Mouse (Mus musculus) naive thymus-derived CD4-positive, alpha-beta T cell, adult 2 months (primary cell): ENCODE results near the gene Tspan18.

Experiments used
- DNase-seq: peaks from one replicate; pipeline ENCODE4 v3.0.0-alpha.2; 2011; ENCODE audit warnings: low read depth

Tspan18 gene

DNA sequence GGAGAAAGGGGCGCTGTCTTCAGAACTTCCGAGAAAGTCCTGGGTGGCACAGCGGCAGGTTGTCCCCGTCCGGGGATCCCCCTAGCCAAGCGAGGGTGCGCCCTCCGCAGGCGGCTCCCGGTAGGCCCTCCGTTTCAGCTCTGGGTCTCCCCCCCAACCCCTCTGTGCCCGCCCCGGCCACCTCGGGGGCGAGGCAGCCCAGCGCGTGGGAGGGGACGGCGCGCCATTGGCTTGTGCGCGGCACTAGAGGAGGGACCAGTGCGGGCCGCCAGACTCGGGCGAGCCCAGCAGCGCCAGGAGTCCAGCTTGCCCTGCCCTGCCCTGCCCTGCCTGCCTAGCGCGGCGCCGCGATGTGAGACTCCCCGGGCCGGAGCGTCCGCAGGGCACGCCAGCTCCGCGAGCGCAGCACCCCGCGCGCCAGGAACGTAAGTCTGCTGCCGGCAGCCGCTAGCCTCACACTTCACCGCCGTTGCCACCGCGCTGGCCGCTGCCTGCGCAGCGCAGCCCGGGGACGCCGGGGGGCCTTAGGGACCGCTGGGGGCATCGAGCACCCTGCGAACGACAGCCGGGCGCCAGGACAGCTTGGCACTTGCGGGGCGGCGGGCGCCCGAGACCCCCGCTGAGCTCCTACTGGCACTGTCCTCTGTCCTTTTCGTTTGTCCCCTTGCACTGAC, 146.8 kb downstream of the Tspan18 start, which contains the start of gene Trp53i11:
Trp53i11 (plus strand) TSS at position 226 of the 674 bp plus-strand sequence.
- DNase-seq = peak; percentile 91

DNA sequence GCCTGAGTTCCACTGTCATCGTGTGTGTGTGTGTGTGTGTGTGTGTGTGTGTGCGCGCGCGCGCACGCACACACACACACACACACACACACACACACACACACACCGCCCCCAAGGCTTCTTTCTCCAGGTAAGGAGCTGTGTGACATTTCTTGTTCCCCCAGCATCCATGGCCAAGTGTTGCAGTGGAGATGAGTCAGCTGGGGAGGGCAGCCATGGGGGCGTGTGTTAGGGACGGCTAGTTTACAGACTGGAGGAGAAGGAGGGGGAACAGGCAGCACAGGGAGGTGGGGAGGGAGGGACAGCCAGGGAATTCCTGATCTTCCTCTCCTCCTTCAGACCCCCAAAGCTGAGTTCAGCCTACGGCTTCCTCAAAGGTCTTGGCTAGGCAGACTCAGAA, 151.4 kb downstream of the Tspan18 start:
- no peak for DNase-seq

DNA sequence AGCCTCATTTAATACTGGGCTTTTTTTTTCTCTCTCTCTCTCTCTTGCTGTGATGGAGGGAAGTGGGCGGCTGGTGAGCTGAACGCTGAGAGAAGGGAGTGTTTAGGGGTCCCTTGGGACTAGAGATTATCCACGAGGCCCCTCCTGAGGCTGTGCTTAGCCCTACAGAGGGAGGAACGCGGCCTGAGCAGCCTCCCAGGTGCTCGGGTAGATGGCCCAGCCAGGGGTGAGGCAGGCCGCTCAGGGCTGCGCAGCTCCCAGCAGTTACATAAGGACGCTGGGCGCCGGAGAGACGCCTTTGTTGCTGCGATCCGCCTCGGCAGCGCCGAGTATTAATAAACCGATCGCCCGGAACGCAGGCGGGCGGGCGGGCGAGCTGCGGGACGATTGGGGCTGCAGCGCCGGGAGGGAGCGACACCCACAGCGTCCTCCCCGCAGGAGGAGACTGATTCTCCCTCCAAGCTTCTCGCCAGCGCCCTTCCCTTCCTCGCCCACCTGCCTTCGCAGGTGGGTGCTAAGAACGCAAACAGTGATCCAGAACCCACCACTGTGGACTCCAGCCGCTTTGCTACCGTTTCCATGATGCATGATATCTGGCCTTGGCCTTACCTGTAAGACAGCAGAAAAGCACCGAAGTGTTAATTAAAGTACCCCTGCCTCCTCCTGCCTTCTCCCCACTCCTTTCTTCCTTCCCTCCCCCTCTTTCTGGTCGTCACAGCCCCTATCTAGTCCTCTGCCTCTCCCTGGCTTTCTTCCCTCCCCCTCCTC, 154.0 kb downstream of the Tspan18 start:
- DNase-seq = no peak

DNA sequence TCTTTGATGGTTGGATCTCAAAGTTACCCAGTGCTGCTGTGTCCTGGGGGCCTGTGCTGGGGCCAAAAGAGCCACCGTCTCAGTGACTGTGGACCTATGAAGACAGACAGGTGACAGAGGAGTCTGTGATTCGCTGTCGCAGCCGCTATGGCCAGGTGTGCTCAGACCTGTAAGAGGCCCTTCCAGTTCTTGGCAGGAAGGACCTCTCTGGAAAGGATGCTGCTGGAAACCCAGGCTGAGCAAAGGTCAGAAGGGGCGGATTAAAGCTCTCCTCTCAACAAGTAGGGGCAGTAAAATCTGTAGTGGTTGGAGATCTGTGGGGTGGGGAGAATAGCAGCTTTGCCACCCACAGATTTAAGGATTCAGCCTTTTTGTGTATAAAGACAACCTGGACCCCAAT, 154.7 kb downstream of the Tspan18 start:
- no peak for DNase-seq

DNA sequence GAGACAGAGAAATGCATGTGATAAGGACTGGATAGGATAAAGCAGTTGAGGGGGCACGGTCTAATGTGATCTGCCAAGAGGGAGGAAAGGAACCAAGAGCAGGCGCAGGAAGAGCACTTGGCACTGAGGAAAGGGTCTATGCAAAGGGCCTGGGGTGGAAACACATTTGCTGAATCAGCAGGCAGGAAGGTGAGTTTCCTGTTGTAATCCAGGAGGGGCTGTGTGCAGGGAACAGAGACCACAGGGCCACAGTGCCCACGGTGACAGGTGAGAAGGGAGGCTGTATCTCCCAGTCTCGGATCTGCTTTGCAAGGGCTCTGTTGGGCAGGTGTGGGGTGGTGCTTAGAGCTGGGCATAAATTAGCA, 156.0 kb downstream of the Tspan18 start:
- DNase-seq = no peak

DNA sequence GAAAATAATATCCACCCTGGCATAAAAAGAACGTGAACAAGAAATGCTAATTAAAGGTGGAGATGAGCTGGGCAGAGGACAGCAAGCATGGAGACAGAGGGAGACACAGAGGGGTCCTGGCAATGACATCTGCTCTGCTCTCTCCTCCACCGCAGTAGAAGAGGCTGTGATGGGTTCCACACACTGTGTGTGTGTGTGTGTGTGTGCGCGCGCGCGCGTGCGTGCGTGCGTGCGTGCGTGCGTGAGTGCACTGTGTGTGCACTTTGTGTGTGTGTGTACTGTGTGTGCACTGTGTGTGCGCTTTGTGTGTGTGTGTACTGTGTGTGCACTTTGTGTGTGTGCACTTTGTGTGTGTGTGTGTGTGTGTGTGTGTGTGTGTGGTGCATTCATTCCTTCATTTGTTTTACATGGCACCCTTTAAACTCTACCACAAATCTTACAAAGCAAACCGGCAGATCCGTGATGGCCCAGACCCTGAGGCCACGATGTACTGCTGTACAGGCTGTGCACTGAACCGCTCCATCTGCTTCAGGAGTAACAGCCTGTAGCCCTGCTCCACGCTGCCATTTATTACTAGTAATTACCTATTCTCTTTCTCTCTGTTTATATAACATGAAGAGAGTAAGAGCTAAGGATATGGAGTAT, 156.5 kb downstream of the Tspan18 start:
- DNase-seq = no peak

DNA sequence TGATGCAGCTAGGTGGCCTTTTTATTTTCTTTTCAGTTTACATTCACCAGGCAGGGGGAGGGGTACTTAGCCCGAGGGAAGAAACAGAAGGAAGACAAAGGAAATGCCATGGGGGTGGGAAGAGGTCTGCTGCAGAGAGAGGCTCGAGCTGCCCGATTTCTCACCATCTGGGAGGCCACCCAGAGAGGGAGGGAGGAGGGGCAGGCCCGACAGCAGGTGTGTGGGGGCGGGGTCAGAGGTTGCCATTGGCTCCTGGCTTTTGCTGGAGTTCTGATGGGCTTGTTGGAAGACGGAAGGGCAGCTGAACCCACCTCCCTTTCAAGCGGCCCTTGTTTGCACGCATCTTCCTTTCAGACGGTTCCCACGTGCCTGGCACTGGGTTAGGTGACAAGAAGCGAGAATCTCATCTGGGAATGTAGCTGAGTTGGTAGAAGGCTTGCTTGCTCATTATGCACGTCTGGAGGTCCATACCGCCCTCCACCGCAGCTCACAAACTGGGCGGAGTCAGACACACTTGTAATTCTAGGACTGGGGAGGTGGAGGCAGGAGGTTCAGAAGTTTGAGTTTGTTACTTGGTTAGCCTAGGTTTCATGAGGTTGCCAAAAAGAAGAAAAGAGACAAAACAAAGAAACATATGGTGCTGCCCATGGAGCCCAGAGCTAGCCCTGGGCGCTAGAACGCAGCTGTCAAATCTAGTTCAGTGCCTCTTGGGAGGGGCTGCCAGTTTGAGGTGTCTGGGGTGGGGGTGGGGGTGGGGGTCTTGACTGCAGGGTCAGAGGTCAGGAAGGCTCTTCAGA, 157.2 kb downstream of the Tspan18 start:
- no peak for DNase-seq

DNA sequence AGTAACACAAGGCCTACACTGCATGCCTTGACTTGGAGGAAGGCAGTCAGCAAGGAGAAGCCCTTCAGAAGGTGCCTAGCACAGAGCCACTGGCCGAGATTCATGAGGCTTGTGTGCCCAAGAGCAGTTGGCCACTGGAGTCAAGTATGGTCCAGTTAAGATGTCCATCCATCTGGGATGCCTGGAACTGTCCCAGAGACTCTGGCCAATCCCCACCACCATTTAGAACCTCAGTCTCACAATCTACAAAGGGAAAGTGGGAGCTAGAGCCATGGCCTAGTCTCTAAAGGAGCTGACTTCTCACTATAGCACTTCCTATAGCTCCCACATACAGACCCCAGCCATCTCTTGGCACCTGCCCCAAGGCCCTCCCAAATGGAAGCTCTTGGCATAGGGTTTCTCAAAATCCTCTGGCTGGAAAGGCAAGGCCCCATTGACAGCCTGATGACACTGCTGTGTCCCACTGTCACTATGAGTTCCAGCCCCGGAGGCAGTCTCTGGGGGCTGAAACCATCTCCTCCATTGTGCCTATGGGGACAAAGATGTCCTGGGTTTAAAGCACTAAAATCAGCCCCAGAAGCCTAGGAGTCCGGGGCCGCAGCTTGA, 158.0 kb downstream of the Tspan18 start:
- DNase-seq = no peak

DNA sequence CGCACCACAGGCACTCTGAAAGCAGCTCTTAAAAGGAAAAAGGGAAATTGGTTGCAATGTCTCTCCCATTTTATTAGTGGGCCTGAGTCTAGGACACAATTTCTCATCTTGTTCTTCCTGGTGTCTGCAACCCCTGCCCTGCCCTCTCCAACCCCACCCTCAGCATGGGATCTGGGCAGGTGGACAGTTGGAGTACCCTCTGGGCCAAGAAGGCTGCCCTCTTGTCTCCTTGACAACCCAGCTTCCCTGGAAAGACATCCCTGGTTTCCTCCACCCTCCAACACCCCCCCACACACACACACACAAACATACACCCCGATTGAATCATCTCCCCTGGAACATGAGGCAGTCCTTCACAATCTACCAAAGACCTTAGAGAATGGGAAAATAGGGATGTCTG, 158.6 kb downstream of the Tspan18 start:
- no peak for DNase-seq

DNA sequence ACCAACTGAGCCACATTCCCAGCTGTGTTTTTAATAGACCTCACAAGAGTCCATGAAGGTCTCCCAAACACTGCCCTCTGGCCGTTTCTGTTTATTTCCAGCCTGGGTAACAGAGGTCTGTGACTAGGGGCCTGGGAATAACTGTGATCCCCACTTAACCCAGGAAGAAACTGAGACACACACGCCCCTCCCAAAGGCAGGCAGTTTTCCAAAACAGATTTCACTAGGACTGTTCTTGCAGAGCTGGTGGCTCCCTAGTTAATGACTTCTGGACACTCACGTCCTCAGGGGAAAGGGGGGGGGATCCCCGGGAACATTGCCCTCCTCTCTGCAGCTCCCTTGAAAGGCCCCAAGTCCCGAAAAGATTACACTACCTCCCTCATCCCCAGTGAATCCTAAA, 159.0 kb downstream of the Tspan18 start:
- no peak for DNase-seq

DNA sequence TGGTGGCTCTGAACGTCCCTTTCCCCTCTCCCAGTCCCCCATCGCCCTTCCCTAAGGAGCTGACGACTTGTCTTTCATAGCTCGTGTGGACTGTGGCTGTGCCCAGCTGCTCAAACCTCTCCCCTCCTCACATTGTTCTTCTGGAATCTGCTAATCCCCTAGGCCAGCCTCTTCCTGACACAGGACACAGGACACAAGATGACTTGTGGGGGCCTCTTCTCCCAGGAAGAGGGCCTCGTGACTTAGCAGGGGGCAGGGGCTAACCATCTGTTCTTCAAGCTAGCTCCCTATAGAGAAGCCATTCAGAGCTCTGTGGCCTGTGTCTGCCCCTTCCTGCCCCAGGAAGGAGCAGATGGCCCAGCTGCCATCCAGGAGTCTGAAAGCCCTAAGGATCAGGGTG, 160.1 kb downstream of the Tspan18 start:
- no peak for DNase-seq

DNA sequence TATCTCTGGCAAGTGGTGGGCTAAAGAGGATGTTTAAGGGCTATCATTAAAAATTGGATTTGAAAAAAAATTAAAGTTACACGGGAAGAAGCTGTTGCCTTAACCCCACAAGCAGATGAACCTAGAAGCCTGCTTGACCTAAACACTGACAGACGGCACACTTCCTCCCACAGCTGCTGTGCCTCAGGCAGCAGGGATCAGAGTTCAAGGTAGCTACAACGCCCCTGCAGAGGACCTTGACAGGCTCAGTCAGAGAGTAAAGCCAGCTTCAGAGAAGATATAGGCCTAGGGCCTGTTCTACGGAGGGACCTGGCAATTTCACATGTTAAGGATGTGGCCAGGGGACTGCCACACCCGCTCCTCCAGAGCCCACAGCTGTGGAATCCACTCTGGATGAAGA, 161.8 kb downstream of the Tspan18 start:
- DNase-seq = no peak

DNA sequence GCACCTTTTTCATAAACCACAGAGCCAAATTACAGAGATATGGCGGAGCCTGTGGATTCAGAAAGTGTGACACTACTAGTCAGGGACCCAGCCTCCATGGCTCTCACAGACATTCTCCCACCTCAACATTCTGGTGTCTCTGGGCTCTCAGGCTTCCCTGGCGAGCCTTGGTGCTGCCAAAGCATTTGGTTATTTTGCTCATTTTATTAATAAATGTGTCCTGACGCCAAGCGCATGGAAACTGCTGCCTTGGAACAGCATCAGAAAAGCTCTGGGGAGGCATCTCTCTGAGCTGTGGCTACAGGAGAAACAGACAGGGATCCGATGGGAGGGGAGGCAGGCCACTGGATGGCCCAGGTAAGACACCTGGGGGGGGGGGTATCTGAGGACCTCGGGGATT, 162.4 kb downstream of the Tspan18 start:
- DNase-seq = no peak

DNA sequence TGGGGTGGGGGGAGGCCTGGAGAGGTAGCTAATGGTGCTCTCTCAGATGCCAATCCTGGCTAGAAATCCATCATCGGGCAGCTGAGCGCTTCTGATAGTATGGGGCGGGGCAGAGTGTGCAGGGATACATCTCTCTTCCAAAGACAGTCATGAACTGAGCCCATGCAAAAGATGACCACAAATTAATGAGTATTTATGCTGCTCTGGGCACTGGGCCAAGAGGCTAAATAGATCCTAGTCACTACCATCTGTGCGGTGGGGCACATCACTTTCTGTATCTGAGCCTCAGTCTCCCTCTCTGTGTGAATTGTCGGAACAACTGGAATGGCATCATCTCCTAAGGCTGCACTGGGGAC, 163.5 kb downstream of the Tspan18 start:
- DNase-seq = no peak

DNA sequence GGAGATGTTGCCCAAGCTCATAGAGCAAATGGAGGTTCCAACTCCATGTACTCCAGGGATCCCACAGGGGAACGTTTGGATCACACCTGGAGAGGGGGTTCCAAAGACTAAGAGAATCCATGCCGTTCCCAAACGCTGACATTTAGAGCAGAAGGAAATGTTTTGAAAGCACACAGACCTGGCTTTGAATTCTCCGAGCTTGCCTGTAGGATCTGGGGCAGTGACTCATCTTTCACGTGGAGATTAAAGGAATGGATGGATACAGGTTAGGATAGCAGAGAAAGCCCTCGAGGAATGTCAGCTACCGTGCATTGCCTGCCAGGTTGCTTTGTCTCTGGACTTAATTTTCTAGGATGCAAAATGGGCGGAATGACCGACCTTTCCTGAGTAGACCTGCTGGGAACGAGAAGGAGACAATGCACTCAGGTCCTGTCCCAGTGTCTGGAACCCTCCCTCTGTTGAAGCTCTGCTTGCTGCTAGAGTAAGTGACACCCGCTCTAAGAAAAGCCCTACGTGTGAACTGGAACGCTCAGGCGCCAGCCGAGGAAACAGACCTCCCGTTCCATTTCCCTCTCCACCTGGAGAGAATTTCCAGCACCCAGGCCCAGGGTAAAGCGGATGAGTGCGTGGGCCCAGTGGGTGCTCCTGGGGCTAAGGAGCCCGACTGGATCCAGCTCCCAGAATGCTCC, 164.0 kb downstream of the Tspan18 start:
- DNase-seq = no peak

DNA sequence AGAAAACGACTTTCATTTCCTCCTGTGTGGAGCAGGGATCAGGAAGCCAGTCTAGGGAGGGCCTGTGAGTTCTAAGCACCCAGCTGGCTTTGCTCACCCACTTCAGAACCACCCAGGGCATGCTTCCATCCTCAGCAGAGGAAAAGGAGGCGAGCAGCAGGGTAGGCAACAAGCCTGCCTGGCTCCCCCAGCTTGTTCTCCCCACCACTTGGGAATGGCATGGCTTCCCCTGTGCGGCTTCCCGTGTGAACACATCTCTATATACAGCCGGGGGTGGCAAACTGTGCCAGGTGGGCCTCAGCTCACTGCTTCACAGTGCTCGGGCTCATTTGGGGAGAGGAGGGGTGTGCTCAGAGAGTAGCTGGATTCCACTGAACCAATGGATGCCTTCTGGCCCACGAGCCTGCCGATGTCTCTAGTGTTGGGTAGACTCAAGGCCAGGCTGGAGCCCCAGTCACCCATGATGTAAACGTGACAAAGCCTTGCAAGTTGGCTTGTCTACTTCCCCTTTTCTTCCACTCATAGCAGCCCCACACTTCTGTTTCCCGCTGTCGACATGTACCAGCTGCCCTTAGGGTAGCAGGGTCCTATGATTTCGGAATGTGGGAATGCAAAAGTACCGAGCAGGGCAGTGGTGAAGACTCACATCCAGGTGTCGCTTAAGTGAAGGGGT, 167.4 kb downstream of the Tspan18 start:
- no peak for DNase-seq

DNA sequence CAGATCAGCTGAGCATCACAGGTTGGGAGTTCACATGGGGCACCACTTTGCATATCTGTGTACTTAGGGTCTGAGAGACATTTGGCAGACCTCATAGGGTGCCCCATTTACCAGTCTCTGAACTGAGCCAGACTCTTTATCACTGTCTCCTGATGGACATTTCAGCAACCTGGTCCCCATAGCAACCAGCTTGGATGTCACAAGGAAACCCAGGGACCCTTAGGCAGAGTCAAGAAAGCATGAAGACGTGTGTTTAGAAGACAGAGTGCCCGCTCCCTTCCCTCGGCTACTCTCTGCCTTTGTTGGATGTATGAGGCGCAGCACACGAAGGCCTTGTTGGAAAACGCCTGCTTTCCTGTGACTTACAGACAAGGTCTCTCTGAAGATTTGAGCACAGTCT, 168.0 kb downstream of the Tspan18 start:
- no peak for DNase-seq

DNA sequence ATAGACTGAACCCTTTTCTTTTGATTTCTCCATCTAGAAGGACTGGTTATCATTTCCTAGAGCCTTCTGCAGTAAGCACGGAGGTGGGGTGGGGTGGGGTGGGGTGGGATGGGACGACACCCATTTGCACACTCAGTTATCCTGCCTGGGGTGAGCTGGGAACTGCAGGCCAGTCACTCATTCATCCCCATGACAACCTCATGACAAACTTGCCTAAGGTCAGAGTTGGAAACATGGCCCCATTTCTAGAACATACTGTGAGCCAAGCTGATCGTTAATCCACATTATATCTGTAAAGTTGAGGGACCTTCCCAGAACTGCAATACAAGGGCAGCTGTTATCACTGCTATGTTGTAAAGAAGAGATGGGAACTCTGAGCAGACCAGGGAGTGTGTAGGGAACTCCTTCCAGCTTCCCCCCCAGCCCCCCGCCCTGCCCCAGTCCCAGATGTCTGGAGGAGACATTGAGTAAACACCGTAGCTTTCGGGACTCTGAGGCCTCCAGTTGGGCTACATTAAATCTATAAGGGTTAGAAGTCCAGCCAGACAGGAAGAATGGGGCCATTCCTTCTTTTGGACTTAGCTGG, 170.5 kb downstream of the Tspan18 start:
- DNase-seq = no peak

DNA sequence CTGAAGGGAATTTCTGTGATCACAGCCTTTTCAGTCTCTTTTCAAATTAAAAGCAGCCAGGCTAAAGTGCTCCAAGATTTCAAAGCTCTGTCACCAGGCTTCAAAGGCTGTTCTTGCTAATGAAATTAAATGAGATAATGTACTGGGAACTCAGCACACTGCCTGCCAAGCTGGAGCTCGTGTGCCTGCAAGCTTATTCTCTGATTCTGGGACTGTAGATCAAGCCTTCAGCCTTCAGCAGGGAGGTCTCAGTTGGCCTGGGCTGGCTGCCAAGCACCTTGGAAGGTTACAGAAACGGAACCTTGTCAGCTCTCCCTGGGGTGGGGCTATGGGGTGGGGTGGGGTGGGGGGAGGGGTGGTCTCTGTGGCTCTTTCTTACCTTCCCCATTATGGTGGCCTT, 171.0 kb downstream of the Tspan18 start:
- DNase-seq = no peak

DNA sequence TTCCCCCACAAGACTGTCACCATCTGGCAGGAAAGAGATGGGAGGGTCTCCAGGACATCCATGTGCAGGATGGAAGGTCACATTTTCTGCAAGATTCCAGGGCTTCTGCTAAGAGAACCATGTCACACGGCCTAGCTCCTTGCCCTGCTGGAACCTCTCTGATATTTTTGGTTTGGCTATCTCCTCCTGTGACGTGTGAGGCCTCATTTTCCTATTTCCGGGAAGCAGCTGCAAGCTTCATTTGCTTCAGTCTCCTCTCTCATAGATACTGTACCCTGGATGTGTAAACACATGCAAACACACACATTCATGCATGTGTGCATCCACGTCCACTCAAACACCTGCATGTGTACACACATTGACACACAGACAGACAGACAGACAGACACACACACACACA, 171.5 kb downstream of the Tspan18 start:
- DNase-seq = no peak
